Mouse (Mus musculus) heart, adult 2 months (tissue): ENCODE results near the gene Phykpl.

Experiments
- CTCF ChIP-seq: fragments of 200-600 bp; IDR thresholded peaks from 2 replicates; pipeline ENCODE4 v1.8.1; 2022; ENCODE audit warnings: antibody characterized with exemption, mild to moderate bottlenecking, moderate library complexity
- POLR2A ChIP-seq: fragments of 200-500 bp; IDR thresholded peaks from 2 replicates; pipeline ENCODE4 v1.6.1; 2011; ENCODE audit warnings: mild to moderate bottlenecking, low read depth, low read length, control low read depth; ENCODE audit not compliant: insufficient read depth

DNA sequence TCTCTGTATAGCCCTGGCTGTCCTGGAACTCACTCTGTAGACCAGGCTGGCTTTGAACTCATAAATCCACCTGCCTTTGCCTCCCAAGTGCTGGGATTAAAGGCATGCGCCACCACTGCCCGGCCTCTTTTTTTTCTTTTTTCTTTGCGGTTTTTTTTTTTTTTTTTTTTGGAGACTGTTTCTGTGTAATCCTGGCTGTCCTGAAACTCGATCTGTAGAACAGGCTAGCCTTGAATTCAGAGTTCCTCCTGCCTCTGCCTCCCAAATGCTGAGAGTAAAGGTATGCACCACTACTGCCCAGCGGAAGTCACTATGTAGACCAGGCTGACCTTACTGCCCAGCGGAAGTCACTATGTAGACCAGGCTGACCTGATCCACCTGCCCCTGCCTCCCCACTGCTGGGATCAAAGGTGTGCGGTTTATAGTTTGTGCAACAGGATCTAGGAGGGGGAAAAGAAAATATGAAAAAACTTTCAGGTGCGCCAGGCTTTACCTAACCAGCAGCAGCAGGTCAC is 34.4 kb downstream of the Phykpl start:
- TF ChIP-seq CTCF (no peak), POLR2A (0 out of 2 replicates have a peak, but pooled peaks have one; percentile 20)
